Mouse (Mus musculus): ENCODE data around the gene Supt3.

The Supt3 gene

DNA sequence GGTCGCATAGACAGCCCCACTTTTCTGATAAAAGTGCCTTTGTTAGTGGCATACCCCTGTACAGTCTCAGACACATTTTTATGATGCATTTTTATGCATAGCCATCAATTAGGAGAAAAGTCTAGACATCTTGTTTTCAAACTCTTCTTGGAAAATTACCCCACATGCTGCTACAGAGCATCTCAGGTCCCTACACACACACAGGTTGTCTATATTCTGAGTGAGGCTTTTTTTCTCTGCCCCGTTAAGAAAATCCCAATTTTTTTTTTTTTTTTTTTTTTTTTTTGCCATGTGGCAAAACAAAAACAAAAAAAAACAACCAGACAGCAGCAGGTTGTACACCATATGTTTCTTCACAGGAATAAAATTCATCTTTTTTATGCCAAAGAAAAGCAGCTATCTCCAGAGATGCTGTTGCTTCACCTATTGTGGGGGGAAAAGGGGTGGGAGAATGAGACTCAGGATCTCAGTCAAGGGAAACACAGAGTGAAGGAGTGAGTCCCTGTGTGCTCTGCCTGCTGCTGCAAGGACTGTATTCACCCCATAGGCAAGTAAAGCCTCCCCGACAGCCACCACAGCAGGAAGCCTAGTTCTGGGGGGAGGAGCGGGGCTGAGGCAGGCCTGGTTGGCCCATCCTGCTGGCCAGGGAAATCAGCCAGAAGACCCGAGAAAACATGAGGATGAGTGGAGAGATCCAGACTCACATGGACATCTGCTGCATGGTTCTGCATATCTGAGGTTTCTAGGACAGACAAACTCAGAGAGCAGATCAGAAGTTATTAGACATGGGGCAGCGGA, 281.8 kb downstream of the Supt3 start:
- no peak for DNase-seq

DNA sequence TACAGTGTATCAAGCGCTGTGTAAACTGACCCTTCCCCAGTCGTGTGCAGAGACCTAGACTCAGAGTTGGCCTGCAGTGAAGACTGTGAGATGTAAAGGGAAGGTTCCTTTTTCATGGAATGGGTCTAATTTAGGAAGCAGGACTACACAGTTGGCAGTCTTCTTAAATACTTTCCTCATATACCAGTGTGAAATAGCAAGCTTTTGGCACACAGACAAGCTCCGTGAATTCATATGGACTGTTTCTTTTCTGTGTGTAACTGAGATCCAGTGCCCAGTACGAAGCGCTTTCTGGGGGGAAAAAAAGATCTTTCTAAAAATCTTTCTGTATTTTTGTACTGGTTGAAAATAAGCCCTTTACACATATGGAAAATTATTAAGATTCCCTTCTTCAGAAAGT, 286.8 kb downstream of the Supt3 start:
- DNase-seq = no peak

DNA sequence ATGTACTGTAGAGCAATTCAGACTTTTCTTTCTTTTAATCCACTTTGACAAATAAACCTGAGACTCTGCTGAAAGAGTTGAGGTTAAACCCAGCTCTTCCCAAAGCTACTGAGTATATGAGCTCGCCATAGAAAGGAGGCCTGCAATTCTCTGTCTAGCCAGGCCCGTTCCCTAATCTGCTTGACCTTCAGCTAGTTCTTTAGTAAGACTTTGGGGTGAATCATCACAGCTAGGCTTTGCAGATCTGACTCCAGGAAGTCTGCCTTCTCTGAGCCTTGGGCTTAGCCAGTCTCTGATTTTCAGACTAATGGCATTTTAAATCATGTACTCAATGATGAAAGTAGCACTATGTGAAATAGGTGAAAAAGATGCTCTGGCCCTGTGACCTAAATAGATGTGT, 288.5 kb downstream of the Supt3 start:
- DNase-seq = no peak

DNA sequence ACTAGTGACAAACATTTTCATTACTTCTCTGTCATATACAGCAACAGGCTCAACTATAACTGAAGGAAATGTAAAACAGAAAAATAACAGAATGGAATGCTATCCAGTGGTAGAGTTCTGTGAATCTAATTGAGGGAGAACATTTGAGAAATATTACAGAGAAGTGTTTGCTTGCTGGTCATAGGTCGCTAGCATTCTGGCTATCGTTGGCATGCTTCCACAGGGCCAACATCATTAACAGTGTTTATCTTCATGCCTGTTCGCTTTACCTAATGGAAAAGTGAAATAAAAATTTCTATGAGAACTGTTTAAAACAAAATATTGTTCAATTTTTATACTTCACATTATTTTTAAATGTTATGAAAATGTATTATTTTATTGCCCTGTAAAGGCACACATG, 290.5 kb downstream of the Supt3 start:
- DNase-seq = no peak

DNA sequence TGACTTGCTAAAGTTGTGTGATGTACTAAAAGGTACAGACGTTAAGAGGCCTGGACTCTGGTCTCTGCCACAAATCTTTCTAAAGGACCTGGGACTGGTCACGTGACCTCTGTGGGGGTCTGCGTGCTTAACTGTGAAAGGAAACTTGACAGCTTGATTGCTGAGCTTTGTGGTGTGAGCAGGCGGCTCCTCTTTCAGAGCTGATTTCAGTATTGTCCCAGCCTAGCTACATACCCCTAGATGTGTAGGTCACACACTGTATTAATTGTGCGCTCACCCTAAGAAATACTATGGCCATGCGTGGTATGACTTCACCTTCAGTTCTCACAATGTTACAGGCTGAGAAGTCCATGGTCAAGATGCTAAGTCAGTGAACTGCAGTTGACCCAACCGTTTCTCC, 291.4 kb downstream of the Supt3 start:
- DNase-seq = no peak

DNA sequence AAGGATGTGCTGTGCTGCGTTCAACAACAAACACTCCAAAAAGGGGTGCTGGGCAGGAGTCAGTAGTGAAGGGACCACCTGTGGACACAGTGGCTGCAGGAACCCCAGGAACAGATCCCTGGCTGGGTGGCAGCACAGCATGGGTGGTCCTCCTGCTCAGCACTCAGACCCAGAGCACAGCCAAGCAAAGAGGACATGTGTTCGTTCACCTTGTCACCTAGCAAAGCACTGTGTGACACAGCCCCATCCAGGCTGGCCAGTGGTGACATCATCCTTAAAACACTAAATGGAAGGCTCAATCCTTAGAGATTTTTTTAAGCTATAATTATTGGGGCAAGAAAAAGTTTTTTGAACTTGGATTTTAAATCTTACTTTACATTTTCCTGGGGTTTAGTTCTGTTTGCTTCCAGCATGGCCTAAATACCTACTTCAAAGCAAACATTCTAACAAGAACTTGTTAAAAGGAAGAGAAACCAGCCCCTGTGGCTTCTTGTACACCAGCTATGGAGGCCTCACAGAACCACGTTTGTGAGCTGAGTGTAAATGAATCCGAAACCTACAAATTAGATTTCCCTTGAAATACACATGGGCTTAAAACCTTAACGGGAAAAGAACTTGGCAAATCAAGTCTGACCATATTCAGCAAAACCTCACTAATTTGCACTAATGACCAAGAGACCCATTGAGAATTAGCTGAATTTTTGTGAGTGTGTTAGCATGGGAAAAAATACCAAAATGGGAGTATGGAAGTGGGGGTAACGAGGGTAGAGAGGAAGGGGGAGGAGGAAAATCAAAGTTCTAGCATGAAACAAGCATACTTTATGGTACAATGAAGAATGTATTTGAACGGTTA, 295.8 kb downstream of the Supt3 start:
- DNase-seq = no peak

DNA sequence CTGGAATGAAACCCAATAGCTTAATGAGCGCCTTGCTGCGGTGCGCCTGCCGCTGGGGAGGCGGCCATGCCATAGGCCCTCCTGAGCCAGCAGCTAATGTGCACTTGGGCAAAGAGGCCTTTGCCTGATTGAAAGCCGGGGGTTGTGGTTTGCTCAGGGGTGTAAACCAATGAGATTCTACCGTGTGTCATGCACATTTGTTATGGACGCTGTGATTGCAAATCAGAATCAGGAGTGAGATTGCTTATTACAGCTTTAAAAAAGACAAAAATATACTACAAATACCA, 296.3 kb downstream of the Supt3 start:
- DNase-seq = no peak

DNA sequence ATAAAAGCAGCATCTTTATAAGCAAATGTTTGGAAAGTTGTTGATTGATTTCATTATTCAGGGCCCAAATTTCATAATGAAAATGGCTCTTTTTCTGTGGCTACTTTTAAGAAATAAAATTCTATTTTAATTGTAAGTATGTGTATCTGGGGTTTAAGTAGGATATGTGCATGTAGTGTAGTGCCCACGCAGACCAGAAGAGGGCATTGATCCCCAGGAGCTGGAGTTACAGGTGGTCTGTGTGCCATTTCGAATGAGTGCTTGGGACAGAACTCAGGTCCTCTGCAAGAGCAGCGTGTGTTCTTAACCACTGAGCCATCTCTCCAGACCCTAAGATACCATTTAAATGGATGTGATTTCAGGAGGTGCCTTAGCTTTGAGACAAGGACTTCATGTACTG, 296.8 kb downstream of the Supt3 start:
- peak; percentile 15 for DNase-seq

DNA sequence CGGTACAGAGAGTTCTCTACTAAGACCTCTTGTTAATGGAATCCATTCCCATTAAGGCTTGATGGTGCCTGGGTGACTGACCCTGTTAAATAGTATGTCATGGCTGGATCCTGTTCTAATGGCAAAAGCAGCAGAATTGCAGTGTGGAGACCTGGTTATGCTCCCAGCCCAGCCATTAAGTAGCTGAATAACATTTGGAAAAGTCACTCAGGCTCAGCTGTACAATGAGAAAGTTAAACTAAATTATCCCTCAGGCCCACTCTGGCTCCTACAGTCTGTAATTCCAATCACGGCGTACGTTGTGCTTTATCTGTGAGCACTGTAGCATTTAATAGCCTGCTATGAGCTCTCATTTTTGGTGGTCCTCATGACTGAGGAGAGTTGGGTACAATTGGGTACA, 300.0 kb downstream of the Supt3 start:
- no peak for DNase-seq

DNA sequence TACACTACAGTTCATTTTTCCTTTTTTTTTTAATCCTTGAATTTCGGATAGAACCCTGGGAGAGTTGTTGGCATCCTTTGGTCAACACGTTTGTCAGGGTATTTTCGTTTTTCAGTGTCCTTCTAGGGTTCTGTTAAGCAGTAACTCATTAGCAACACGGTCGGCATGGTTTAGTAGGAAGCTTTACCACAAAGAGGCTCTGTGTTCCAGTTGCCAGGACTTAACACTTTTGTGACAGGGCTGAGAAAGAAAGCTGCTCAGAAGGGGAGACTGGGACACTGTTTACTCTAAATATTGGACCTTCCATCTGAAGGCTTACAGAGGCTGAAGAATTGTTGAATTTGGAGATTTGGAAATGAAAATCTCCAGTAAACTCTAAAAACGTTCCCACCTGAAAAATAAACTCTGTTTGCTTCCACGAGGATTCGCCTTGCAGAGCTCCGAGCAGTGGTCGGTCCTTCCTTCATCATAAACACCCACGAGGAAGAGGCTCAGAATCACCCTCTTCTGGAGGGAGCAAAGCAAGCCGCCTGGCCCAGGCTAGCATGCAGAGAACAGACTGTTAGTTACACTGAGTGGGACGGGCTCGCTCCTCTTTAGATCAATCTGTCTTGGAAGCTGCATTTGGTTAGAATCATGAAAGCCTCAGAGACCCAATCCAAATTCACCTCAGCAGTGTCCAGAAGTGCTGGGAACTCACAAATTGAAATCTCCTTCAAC, 301.1 kb downstream of the Supt3 start:
- no peak for DNase-seq

DNA sequence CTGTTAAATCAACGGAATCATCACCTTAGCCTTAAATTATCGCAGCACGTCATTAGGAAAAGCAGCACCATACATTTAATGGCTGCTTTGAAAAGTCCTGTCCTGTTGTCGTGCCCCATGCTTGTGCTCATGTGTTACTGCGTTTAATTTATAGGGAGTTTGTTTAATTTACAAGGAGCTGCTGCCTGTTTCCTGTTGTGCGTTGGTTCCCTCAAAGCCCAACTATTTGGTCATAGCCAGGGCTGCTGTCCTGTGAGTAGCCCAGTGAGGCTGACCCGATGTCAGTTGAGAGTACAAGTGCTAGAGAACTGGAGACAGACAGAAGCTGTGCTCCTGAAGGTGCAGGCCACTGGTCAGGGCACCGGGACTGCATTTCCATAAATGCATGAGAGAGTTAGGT, 304.6 kb downstream of the Supt3 start:
- DNase-seq = no peak

DNA sequence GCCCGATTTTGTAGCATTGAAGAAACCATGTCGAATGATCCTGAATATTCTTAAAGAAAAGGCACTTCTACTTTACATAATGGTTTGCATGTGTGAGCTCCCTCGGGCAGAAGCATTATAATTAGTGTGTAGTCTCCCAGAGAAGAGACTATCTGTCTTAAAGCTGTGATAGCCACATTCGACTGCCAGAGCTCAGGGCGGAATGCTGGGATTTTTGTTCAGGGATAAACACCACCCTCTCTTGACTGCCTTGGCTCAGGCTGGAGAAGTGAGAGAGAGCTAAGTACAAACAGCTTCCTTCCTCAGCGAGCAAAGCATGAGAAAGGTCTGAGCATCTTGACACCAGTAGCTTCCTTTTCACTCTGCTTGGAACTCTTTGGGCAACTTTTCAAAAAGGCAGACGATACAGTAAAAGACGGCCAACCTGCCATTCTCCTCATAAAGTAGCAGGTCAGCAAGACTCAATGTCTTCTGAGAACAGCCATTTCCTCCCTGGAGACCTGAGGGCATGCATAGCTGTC, 305.1 kb downstream of the Supt3 start:
- DNase-seq = no peak

DNA sequence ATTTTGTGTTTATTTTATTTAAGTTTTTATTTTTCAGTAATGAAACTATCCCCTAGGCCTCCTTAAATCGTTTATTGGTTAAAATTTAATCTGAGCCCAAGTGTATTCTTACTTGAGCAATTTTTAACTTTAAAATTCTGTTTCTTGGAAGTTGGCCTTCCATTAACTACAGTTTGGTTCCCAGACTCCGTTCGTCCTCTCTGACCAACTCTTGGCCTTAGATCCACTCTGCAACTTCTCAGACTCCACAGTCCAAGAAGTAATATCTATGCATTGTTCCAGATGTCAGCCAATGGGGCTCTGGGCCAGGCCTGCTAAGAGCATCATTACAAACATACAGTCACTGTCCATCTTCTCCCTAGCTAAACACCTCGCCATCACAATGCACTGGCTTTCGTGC, 309.4 kb downstream of the Supt3 start:
- DNase-seq = no peak

DNA sequence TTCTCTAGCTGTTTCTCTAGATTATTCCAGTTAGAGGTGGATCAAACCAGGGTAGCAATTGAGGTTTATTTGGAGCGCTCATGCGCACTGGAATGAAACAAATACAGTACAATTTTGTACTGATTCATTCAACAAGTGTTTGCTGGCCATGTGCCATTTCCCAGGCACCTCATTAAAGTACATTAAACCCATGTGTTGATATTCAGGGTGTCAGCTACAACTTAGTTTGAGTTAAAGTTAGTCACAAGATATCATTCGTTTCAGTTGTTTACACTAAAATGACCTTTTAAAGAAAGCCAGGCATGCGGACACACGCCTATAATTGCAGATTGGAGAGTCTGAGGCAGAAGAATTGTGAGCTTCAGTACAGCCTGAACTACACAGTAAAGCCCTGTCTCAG, 310.1 kb downstream of the Supt3 start:
- no peak for DNase-seq

DNA sequence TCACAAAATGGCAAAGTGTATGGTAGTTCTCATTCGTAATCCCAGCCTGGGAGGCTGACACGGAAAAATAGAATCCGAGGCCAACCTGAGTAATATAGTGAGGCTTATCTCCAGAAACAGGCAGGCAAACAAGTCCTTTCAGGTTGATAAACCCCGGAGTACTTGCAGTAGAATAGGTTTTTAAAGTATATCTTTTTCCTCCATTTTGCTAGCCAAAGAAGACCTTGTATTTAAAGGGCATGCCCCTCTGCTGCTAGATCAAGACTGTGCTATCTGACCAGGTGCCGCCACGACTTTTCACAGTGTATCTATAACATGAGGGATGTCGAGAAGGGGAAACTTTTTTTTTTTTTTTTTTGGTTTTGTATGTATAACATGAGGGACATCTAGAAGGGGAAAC, 324.1 kb downstream of the Supt3 start:
- no peak for DNase-seq

DNA sequence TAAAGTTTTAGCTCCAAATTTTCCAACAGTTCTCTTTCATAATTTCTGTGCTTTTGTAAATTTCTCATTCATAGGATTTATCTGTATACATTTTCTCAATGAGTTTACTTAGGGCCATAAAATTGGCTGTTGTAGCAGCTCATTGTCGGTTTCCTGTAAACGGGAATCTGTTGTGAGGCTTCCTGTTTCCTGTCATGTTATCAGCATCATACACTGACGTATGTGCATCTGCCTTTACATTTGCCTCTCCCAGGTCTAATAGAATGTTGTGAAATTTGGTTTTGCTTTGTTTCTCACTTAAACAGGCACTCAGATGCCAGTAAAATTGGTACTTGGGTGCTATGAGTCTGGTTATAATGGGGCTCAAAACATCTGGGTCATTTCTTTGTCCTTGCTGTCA, 338.4 kb downstream of the Supt3 start:
- no peak for DNase-seq

DNA sequence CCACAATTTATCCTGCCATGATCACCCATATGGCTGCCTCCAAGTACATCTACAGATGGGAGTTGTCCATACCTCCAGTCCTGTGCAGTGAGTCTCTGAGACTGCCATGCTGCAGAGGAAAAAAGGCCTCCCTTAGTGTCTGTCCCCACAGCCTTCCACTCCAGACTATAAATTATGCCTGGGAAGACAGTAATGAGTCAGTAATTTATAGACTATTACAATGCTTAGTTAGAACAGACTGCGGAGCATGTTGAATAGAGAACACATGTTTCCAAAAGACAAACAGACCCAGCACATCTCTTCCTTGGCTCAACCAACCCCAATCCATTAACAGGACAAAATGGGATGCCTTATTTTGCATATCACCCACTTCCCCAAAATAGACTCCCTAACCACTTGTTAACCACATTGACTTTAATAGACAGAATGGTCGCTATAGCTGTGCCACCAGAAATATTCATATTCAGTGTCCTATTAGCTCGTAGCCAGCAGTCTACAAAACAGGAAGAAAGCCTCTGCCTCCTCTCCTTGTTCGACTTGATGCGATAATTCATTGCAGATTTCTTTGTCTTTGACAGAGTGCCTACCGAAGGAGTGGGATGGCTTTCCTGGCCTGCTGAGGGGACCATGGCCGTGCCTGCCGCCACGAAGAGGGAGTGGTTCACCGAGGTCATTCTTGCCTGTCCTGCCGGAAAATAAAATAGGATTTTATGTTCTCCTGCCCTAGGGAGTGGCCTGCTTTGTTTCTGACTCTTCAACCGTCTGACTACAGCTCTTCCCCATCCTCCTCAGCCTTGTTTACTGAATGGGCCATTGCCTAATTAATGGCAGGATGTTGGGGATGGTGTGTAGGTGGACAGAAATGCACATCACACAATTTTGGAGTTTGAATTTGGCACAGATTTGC, 341.9 kb downstream of the Supt3 start:
- peak; percentile 11 for DNase-seq

DNA sequence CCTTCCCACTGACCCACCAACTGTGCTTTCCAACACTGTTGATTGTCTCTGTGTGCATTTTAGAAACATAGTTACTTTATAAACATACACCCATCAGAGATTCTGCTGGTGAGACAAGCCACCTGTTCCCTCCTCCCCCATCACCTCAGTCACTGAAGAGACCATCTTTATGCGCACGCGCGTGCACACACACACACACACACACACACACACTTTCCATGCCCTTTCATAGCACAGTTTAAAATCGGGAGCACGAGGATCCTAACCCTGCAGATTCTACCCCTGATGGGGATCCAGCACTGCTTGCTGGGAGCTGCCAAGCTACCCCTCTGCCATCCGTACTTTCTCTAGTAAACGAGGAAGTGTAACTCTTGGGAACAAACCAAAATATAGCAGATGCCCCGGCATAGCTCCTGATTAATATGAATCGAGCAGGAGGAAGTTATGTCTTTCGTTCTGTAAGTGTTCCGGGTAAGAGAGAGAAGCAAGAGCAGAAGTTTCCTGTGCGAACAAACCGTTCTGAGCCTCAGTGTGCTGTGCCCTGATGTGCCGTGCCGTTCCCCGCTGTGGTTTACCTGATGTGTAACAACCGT, 342.8 kb downstream of the Supt3 start:
- peak; percentile 71 for DNase-seq

DNA sequence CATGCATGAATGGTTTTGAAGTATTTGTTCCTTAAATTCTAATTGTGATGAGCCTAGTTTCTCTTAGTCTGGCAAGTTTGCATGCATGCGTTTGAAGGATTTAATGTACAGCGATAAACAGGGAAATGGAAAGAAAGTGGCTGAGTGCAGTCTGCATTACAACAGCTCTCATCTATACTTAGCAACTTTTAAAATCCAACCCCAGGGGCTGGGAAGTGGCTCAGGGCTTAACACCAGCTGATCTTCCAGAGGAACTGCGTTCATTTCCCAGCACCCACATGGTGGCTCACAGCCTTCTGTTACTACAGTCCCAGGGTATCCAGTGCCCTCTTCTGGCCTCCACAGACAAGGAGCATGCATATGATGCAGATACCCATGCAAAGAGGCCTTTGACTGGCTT, 346.9 kb downstream of the Supt3 start:
- DNase-seq = no peak

DNA sequence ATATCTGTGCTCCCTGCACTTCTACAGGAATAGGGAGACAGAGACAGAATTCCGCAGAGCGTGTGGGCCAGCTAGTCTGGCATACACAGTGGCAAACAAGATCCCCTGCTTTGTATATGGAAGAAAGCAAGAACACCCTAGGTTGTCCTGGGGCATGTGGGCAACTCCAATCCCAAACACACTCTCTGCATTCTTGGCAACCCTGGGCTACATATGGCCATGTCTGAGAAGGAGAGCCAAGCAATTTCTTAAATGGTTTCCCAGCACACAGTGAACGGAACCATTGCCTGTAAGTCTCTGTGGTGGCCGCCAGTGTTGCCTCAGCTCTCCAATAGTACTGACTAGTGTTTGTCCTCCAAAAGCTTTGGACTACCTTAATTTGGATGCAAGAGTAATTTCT, 351.7 kb downstream of the Supt3 start:
- no peak for DNase-seq

DNA sequence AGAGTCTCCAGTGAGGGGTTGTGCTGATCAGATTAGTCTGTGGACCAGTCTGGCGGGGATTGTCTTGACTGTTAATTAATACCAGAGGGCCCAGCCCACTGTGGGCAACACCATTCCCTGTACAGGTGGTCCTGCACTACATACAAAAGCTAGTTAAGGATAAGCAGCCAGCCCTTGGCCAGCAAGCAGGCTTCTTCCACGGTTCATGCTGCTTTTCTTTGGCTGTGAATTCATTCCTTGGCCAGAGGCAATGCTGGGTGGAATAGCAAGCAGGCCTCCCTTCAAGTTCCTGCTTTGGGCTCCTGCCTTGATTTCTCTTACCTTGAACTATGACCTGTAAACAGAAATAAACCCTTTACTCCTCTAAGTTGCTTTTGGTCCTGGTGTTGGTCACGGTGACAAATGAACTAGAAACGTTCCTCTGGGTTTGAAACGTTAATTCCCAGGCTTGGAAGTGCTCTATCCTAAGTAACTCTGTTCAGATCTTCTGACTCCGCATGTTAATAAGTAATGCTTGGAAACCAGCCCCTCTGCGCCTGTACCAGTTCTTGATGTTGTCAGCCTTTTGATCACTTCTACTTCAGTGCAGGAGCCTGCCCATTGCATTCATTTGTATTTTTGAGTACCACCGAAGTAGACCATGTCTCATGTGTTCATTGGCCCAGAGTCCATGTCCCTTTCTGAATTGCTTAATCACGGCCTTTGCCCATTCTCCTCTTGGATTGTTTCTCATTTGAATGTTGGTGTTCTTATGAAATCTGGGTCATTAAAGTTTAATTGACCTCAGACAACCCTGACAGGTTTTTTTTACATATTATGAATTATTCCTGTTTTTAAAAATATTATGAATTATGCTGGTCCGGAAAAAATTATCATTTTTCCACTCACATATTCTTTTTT, 356.8 kb downstream of the Supt3 start:
- no peak for DNase-seq

Measured in thymus, postnatal 25 days (tissue).